Mouse (Mus musculus): ENCODE results near the gene Lcn12.

GRCm38 (mm10) chr2:25442682-25443081 is 51.0 kb downstream of the Lcn12 start:
- no peak for TF ChIP-seq EP300 (IDR thresholded peaks at IDR 0.05; ENCODE audit: low read depth)
- no peak for TF ChIP-seq CTCF (IDR thresholded peaks at IDR 0.05; ENCODE audit: low read depth)
